In genomic region chr12:76832704-76833103, GRCm38 (mm10) we compare ENCODE assay signal across 8 mouse cellular contexts. TPM values are rescaled to one million over a fixed set of nuclear protein-coding genes. Genes with fewer than 3 reads are reported as not detected.
A peak's percentile ranks its signal among the peaks of the same experiment; 100 is the strongest.
DNase-seq lines count a peak whose midpoint lies in the region; ATAC-seq and TF ChIP-seq lines count a peak whose summit lies in the region.

No protein-coding gene starts in this region.

- no peak overlapping the region for H3K27ac ChIP-seq in forebrain, postnatal 0 days (ENCODE audit: low read depth, low read length)
- H3K27ac ChIP-seq in forebrain, embryonic 15.5 days (replicated peaks), result no peak overlapping the region
- no peak overlapping the region for H3K27ac ChIP-seq in testis, adult 2 months (ENCODE audit: control insufficient read depth, insufficient read depth, low read depth, low read length)
- H3K27ac ChIP-seq in embryonic fibroblast, embryonic 13.5 days (ENCODE audit: insufficient read depth, low read length), result no peak overlapping the region

- no peak overlapping the region for H3K9ac ChIP-seq in forebrain, postnatal 0 days
- no peak overlapping the region for H3K9ac ChIP-seq in forebrain, embryonic 15.5 days (replicated peaks)

- no peaks in the 10 kb centered on the region for H3K4me1 ChIP-seq in forebrain, postnatal 0 days (ENCODE audit: insufficient read depth)
- 0 out of 2 replicates have a peak, but pooled peaks cover 4% of the 10 kb centered on the region for H3K4me1 ChIP-seq in forebrain, embryonic 15.5 days
- H3K4me1 ChIP-seq in testis, adult 2 months (ENCODE audit: control insufficient read depth, insufficient read depth, low read length), result no peaks in the 10 kb centered on the region; the same call in 1 of the 2 replicates
- no peaks in the 10 kb centered on the region for H3K4me1 ChIP-seq in embryonic fibroblast, embryonic 13.5 days (ENCODE audit: control insufficient read depth, insufficient read depth, low read length)

- H3K27me3 ChIP-seq in forebrain, postnatal 0 days (ENCODE audit: insufficient read depth, low read length), result no peaks in the 10 kb centered on the region; the same call in 1 of the 2 replicates
- no peaks in the 10 kb centered on the region; the same call in 1 of the 2 replicates for H3K27me3 ChIP-seq in forebrain, embryonic 15.5 days
- no peaks in the 10 kb centered on the region for H3K27me3 ChIP-seq in testis, adult 2 months (ENCODE audit: control insufficient read depth, insufficient read depth, low read length)

- DNase-seq in forebrain, postnatal 0 days, result peak; percentile 57
- DNase-seq in testis, postnatal 14 days (ENCODE audit: low spot score), result no peak
- peak; percentile 58 for DNase-seq in thymus, postnatal 0 days (ENCODE audit: low spot score)
- DNase-seq in urinary bladder, postnatal 25 days (ENCODE audit: low spot score), result no peak
- DNase-seq in heart, adult 11 months, result no peak

- TF ChIP-seq POLR2A in testis, adult 2 months (IDR thresholded peaks at IDR 0.05; ENCODE audit: control insufficient read depth, low read depth, low read length), result no peak
- TF ChIP-seq POLR2A in embryonic fibroblast, embryonic 13.5 days (IDR thresholded peaks at IDR 0.05; ENCODE audit: low read depth, low read length), result no peak

- no peaks in the 10 kb centered on the region for H3K9me3 ChIP-seq in forebrain, postnatal 0 days (ENCODE audit: low read length)
- no peaks in the 10 kb centered on the region for H3K9me3 ChIP-seq in forebrain, embryonic 15.5 days

- TF ChIP-seq CTCF in forebrain, postnatal 0 days (IDR thresholded peaks at IDR 0.05; ENCODE audit: low read depth), result peak; percentile 80
- peak; percentile 16; the same call in 1 of the 2 replicates for TF ChIP-seq CTCF in testis, adult 2 months (IDR thresholded peaks at IDR 0.05; ENCODE audit: control insufficient read depth, insufficient read depth, insufficient replicate concordance, low read depth, low read length)
- TF ChIP-seq CTCF in embryonic fibroblast, embryonic 13.5 days (IDR thresholded peaks at IDR 0.05; ENCODE audit: borderline replicate concordance, insufficient read depth, low read length), result peak; percentile 64; the same call in 1 of the 2 replicates

- no peaks in the 10 kb centered on the region for H3K36me3 ChIP-seq in forebrain, postnatal 0 days (ENCODE audit: insufficient read depth)
- no peaks in the 10 kb centered on the region for H3K36me3 ChIP-seq in forebrain, embryonic 15.5 days
- H3K36me3 ChIP-seq in testis, adult 2 months (ENCODE audit: control insufficient read depth, insufficient read depth, low read length), result no peaks in the 10 kb centered on the region

- no peak overlapping the region for H3K4me3 ChIP-seq in forebrain, postnatal 0 days (ENCODE audit: low read depth, low read length)
- no peak overlapping the region for H3K4me3 ChIP-seq in forebrain, embryonic 15.5 days
- no peak overlapping the region for H3K4me3 ChIP-seq in testis, adult 2 months (ENCODE audit: control insufficient read depth, low read depth, low read length)
- no peak overlapping the region for H3K4me3 ChIP-seq in embryonic fibroblast, embryonic 13.5 days (ENCODE audit: insufficient read depth, low read length)

- WGBS in forebrain, postnatal 0 days, result 7% methylated on average over 3 of the region's 3 CpGs
- 8% methylated on average over 3 of the region's 3 CpGs for WGBS in forebrain, embryonic 15.5 days

- ATAC-seq in forebrain, postnatal 0 days, result no peak
- ATAC-seq in forebrain, embryonic 15.5 days (replicated peaks), result no peak

- no peak overlapping the region for H3K4me2 ChIP-seq in forebrain, postnatal 0 days (ENCODE audit: low read depth)
- no peak overlapping the region for H3K4me2 ChIP-seq in forebrain, embryonic 15.5 days (replicated peaks)

RNA-seq across cellular contexts. Expression of gene Rab15, which starts 10.0 kb away (rescaled TPM):
- total RNA-seq in forebrain, postnatal 0 days (2014; rRNA removed), result 75.1 and 83.0 TPM in 2 replicates
- 43.7 and 52.6 TPM in 2 replicates for polyA plus RNA-seq in forebrain, postnatal 0 days (2015; fragmentation: Nextera tagmentation; extraction: Ambion mirVana)
- 23.9 and 26.7 TPM in 2 replicates for polyA plus RNA-seq in forebrain, embryonic 15.5 days (2015; fragmentation: Nextera tagmentation; extraction: Ambion mirVana)
- polyA plus RNA-seq in testis, adult 2 months (2012; rRNA removed), result 0.32 and 0.90 TPM in 2 replicates
- 10.5 and 10.9 TPM in 2 replicates for polyA plus RNA-seq in embryonic fibroblast, embryonic 13.5 days (2011; ENCODE audit: insufficient read length, low read depth, missing spikeins)
- 23.6 and 27.0 TPM in 2 replicates for polyA plus RNA-seq in thymus, postnatal 0 days (2015; fragmentation: Nextera tagmentation; extraction: Ambion mirVana)

RNA-seq across cellular contexts. Expression of gene Gpx2, which starts 37.4 kb away (rescaled TPM):
- total RNA-seq in forebrain, postnatal 0 days (2014; rRNA removed), result not detected in 2 replicates
- 0.31 TPM in 1 of 2 replicates, not detected in the other for polyA plus RNA-seq in forebrain, postnatal 0 days (2015; fragmentation: Nextera tagmentation; extraction: Ambion mirVana)
- polyA plus RNA-seq in forebrain, embryonic 15.5 days (2015; fragmentation: Nextera tagmentation; extraction: Ambion mirVana), result not detected in 2 replicates
- 0.12 TPM in 1 of 2 replicates, not detected in the other for polyA plus RNA-seq in testis, adult 2 months (2012; rRNA removed)
- not detected in 2 replicates for polyA plus RNA-seq in embryonic fibroblast, embryonic 13.5 days (2011; ENCODE audit: insufficient read length, low read depth, missing spikeins)
- polyA plus RNA-seq in thymus, postnatal 0 days (2015; fragmentation: Nextera tagmentation; extraction: Ambion mirVana), result 1.7 and 2.1 TPM in 2 replicates

Comparison
In these comparisons a context has a peak if more than half of its experiments do, and no peak if none do; other contexts are left out.
1. DNase-seq: peak in forebrain, postnatal 0 days (single experiment) and thymus, postnatal 0 days (single experiment); none in testis, postnatal 14 days (single experiment), urinary bladder, postnatal 25 days (single experiment) and heart, adult 11 months (single experiment).
2. CTCF ChIP-seq: peak in every context shown above with its lines; median percentile 80 in forebrain, postnatal 0 days; 64 in embryonic fibroblast, embryonic 13.5 days; 16 in testis, adult 2 months.